Mouse (Mus musculus) megakaryocyte, embryonic 14.5 days (primary cell): Measurements from ENCODE around the gene Lyl1.

Source experiments
- FLI1 ChIP-seq: IDR thresholded peaks from 2 replicates; pipeline ENCODE4 v1.6.1; 2012; ENCODE audit warnings: low read length, inconsistent platforms, mixed read lengths
- GATA1 ChIP-seq: IDR thresholded peaks from 3 replicates; pipeline ENCODE4 v1.6.1; 2012; ENCODE audit warnings: mixed read lengths, low read length, inconsistent platforms, borderline replicate concordance

DNA sequence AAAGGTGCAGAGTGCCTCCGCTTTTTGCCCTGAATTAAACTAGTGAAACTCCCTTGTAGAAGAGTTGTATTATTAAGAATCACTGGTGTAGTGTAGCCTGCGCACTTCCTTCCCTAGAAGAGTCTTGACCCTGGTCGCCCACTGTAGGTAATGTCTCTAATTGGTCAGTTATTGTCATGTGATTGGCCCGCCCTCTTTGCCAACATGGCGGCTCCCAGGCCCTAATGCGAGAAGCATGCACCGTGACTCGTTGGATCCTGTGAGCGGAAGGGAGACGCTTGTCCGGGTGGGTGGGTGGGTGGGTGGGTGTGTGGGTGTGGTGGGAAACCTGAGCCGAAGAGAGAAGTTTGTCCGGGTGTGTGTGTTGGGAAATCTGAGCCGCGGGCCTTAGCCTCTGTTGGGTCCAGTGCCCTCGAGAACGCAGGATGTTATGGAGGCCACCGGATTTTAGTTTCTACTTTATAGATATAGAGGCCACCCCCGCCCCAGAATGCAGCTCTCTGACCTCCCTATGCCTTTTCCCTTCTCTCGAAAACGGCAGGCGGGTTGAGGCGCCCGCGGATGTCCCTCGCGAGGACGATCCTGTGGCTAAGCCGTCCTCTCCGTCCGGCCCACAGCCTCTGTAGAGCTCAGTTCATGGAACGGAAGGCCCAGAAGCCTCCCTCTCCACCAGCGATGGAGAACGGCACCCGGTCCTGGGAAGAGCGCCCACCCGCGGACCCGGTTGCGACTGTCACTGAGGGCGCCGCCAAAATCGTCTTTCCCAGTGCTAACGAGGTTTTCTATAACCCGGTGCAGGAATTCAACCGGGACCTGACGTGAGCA lies 12.0 kb upstream of the Lyl1 start:
- no peak for TF ChIP-seq GATA1
- TF ChIP-seq FLI1: no peak
